Mouse (Mus musculus) embryonic facial prominence, embryonic 14.5 days (tissue): ENCODE measurements around the gene Gpr68. TPM values are rescaled to one million over a fixed set of nuclear protein-coding genes. Genes with fewer than 3 reads are reported as not detected.

Experiments
- ATAC-seq: fragments of 200-750 bp; cut with Nextera tagmentation; 2 replicates; pipeline ENCODE4 v1.8.0; 2017; ENCODE audit warnings: low read depth, moderate number of reproducible peaks, moderate TSS enrichment
- DNase-seq: peaks from one replicate; pipeline ENCODE4 v3.0.0-alpha.2; 2015; ENCODE audit warnings: low spot score
- H3K27ac ChIP-seq: fragments of 300-500 bp; sonication (generic); replicated peaks from 2 replicates; pipeline ENCODE4 v1.5.1; 2014; ENCODE audit warnings: low read depth, mild to moderate bottlenecking, low read length, moderate library complexity
- H3K27me3 ChIP-seq: fragments of 300-500 bp; sonication (generic); replicated peaks from 2 replicates; pipeline ENCODE4 v1.6.1; 2014; ENCODE audit warnings: low read length; ENCODE audit not compliant: control insufficient read depth, insufficient read depth
- H3K36me3 ChIP-seq: fragments of 300-500 bp; sonication (generic); 2 replicates; pipeline ENCODE4 v1.6.1; 2014; ENCODE audit warnings: low read length, mixed read lengths; ENCODE audit not compliant: control insufficient read depth, insufficient read depth
- H3K4me1 ChIP-seq: fragments of 300-500 bp; sonication (generic); 2 replicates; pipeline ENCODE4 v1.6.1; 2014; ENCODE audit warnings: antibody characterized with exemption, low read length; ENCODE audit not compliant: control insufficient read depth, insufficient read depth
- H3K4me2 ChIP-seq: fragments of 300-500 bp; sonication (generic); 2 replicates; pipeline ENCODE4 v1.6.1; 2014; ENCODE audit warnings: low read depth, mild to moderate bottlenecking, low read length, moderate library complexity, mixed read lengths
- H3K4me3 ChIP-seq: fragments of 300-500 bp; sonication (generic); 2 replicates; pipeline ENCODE4 v1.5.1; 2014; ENCODE audit warnings: low read depth, mild to moderate bottlenecking, low read length
- H3K9ac ChIP-seq: fragments of 300-500 bp; sonication (generic); 2 replicates; pipeline ENCODE4 v1.6.1; 2014; ENCODE audit warnings: low read depth, mild to moderate bottlenecking, low read length, moderate library complexity, mixed read lengths
- H3K9me3 ChIP-seq: fragments of 300-500 bp; sonication (generic); 2 replicates; pipeline ENCODE4 v1.6.1; 2016; ENCODE audit warnings: low read length; ENCODE audit not compliant: control insufficient read depth
- WGBS: fragments of 180-500 bp; shearing (Covaris S2); extraction: QIAGEN DNeasy Blood & Tissue Kit; methylation state at CpG from one replicate; pipeline ENCODE4 v1.1.7; 2014; 5-methylcytosine and 5-hydroxymethylcytosine counted together
- polyA plus RNA-seq: library from polyadenylated mRNA; unstranded; fragments of >200 nt; fragmentation: Nextera tagmentation; extraction: Ambion mirVana; gene quantifications from 2 replicates; pipeline ENCODE4 v1.2.1, GENCODE M21; 2014

Gpr68 gene
- polyA plus RNA-seq, 1 experiment from 2014 or later: 0.46 TPM

DNA sequence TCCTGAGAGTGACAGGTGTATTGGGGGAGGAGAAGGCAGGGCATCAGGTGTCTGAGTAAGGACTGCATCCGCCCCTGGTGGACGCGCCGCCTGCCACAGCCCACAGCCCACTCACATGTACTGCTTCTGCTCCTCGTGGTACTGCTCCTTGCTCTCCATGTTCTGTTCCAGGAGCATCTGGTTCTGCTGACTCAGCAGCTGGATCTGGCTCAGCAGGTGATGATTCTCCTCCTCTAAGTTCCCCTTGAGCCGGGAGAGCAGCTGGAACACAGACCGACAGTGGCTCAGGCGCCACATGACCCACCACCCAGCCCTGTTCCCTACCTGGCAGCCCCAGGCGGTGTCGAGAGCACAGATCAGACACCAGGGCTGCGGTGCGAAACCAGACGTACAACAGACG, 23.7 kb upstream of the Gpr68 start:
- no peaks in the 10 kb centered on the region for H3K9me3 ChIP-seq
- peaks cover 6% of the 10 kb centered on the region; the same call in 1 of the 2 replicates for H3K36me3 ChIP-seq
- 90% methylated on average over 14 of the region's 14 CpGs for WGBS
- DNase-seq (no peak), ATAC-seq (no peak)
- no peak overlapping the region for H3K9ac ChIP-seq
- H3K4me2 ChIP-seq: no peak overlapping the region
- no peak overlapping the region for H3K27ac ChIP-seq
- H3K4me1 ChIP-seq: no peaks in the 10 kb centered on the region
- H3K4me3 ChIP-seq: no peak overlapping the region
- no peaks in the 10 kb centered on the region for H3K27me3 ChIP-seq

DNA sequence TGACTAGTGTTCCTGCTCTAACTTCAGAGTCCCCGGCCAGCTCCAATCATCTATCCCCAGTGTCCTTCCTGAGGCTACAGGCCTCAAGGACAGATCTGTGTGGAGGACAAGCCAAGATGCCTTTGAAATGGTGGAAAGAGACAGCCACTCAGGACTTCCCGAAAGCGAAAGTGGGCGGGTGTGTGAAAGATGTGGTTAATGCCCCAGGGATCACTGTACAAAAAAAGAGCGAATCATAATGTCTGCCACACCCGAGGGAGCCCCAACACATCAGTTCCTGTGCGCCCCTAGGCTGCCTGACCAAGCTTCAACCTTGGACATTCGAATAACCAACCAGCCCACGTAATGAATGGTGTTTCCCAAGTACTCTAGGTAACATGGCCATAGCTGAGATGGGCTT, 20.3 kb upstream of the Gpr68 start:
- Histone ChIP-seq H3K4me1 (no peaks in the 10 kb centered on the region), H3K4me2 (no peak overlapping the region), H3K36me3 (peaks cover 6% of the 10 kb centered on the region; the same call in 1 of the 2 replicates), H3K9ac (no peak overlapping the region), H3K4me3 (no peak overlapping the region), H3K9me3 (no peaks in the 10 kb centered on the region), H3K27ac (no peak overlapping the region), H3K27me3 (no peaks in the 10 kb centered on the region)
- whole genome bisulfite sequencing: 82% methylated on average over 9 of the region's 9 CpGs
- DNase-seq (no peak), ATAC-seq (no peak)

DNA sequence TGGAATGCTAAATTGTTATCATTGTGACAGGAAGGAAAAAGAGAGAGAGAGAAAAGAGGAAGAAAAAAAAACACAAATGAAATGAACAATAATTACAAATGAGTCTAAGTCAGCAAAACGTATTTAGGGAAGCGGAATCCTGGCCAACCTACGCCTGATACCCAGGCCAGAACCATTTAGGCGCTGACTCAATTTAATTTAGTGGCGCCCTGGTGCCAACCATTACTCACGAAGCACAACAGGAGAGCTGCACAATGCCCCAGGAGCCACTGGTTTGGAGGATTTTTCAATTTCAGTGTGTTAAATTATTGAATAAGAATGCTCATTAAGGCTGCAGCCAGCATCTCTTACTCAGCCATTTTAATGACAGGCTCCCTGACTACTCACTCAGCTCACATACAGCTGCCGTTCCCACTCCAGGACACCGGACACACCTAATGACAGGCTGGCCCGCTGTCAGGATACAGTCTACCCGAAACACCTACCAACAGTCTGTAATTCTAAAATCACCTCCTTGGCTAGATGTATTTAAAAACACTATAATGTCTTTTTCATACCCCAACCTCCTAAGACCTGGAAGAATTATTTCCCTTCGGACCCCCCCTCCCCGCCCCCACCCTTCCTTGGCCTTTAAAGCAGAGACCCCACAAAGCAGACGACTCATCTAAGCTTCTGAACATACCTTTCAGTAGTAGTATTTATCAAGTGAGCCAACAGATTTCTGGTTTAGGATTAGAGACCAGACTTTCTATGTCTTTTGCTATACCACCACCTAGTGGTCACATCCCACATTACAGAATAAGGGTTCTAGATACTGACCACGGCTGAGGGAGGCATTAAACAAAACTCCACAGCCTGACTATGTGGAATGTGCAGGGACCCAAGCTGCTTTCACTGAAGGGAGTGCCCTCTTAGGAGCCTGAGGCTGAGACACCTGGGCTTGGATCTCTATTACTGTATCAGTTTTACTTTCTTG, 17.9 kb upstream of the Gpr68 start:
- Histone ChIP-seq H3K4me3 (no peak overlapping the region), H3K9me3 (no peaks in the 10 kb centered on the region), H3K36me3 (peaks cover 6% of the 10 kb centered on the region; the same call in 1 of the 2 replicates), H3K9ac (no peak overlapping the region), H3K27ac (no peak overlapping the region), H3K4me2 (no peak overlapping the region), H3K4me1 (no peaks in the 10 kb centered on the region), H3K27me3 (no peaks in the 10 kb centered on the region)
- peak; percentile 87 for DNase-seq
- 68% methylated on average over 14 of the region's 14 CpGs for WGBS
- ATAC-seq: peak; percentile 71; the same call in 1 of the 2 replicates

DNA sequence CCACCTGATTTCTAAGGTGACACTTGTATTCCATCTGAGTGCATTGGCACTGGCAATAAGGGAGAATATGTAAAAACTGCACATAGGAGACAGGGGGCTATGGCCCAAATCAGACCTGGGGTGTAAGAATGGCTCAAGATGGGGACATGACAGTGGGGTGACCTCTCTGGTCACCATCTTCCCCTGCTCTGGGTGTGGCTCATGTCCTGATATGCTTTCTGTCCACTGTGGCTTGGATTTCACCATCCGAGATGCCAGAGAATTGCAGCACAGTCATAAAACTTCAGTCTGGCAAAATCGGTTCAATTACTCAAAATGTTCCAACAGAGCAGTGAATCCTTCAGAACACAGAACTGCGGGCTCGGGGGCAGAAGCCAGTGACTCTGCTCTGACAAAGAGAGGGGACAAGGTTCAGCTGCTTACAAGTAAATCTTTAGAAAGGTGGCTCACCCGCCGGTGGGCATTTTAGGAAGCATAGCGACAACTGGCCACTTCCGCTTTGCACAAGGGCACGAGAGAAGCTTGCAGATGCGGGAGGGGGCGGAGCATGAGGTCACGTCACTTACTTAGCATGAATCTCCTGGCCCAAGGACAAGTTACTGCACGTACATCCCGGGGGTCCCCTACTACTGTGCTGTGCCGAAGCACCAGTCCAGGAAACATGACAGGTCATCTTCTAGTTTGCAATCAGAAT, 16.8 kb upstream of the Gpr68 start:
- WGBS: 84% methylated on average over 15 of the region's 15 CpGs
- no peak overlapping the region for H3K9ac ChIP-seq
- no peak overlapping the region for H3K27ac ChIP-seq
- no peak overlapping the region for H3K4me3 ChIP-seq
- no peaks in the 10 kb centered on the region for H3K27me3 ChIP-seq
- H3K9me3 ChIP-seq: no peaks in the 10 kb centered on the region
- H3K36me3 ChIP-seq: peaks cover 6% of the 10 kb centered on the region; the same call in 1 of the 2 replicates
- DNase-seq: no peak
- H3K4me1 ChIP-seq: no peaks in the 10 kb centered on the region
- no peak overlapping the region for H3K4me2 ChIP-seq
- ATAC-seq: no peak

DNA sequence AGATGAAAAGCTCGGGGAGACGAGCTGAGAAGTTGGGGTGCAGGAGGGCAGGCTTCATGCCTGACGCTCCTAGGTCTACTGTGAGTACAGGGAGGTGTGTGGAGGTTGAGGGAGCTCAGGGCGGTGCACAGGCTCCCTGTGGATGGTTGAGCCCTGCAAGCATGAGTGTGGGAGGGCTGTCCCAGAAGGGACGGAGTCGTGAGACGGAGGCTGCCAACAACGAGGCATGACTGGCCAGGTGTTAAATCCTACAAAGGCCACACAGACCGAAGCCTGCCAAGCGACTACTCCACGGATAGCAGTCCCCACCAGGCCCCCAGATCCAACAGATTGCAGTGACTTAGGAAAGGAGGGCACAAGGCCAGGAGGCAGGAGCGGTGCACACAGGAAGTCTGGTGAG, 2.7 kb upstream of the Gpr68 start:
- Histone ChIP-seq H3K4me3 (no peak overlapping the region), H3K9me3 (no peaks in the 10 kb centered on the region), H3K36me3 (no peaks in the 10 kb centered on the region), H3K9ac (no peak overlapping the region), H3K4me2 (no peak overlapping the region), H3K4me1 (peaks cover 4% of the 10 kb centered on the region; the same call in 1 of the 2 replicates), H3K27ac (no peak overlapping the region), H3K27me3 (peaks cover 22% of the 10 kb centered on the region)
- DNase-seq: no peak
- ATAC-seq: no peak
- WGBS: 83% methylated on average over 12 of the region's 12 CpGs

DNA sequence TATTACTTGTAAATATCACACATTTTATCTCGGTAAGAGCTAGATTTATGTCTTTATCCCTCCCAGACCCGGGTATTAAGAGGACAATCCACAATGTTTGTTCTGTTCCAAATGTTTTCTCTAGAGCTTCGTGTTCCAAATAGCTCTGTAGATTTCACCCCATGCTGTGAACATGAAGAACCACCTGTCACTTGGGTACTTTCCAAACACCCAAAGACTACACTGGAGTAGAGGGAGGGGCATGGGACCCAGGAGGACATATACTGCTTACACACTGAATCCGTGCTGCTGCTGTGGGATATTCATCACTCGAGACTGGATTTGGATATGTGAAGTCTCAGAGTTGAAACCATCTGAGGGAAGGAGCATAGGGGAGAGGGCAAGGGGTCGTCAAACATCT, 1.8 kb upstream of the Gpr68 start:
- ATAC-seq: no peak
- H3K27me3 ChIP-seq: peaks cover 22% of the 10 kb centered on the region
- no peak overlapping the region for H3K9ac ChIP-seq
- H3K4me3 ChIP-seq: no peak overlapping the region
- no peaks in the 10 kb centered on the region for H3K9me3 ChIP-seq
- WGBS: 71% methylated on average over 6 of the region's 6 CpGs
- peaks cover 4% of the 10 kb centered on the region; the same call in 1 of the 2 replicates for H3K4me1 ChIP-seq
- no peak overlapping the region for H3K4me2 ChIP-seq
- H3K27ac ChIP-seq: no peak overlapping the region
- H3K36me3 ChIP-seq: no peaks in the 10 kb centered on the region
- DNase-seq: no peak

DNA sequence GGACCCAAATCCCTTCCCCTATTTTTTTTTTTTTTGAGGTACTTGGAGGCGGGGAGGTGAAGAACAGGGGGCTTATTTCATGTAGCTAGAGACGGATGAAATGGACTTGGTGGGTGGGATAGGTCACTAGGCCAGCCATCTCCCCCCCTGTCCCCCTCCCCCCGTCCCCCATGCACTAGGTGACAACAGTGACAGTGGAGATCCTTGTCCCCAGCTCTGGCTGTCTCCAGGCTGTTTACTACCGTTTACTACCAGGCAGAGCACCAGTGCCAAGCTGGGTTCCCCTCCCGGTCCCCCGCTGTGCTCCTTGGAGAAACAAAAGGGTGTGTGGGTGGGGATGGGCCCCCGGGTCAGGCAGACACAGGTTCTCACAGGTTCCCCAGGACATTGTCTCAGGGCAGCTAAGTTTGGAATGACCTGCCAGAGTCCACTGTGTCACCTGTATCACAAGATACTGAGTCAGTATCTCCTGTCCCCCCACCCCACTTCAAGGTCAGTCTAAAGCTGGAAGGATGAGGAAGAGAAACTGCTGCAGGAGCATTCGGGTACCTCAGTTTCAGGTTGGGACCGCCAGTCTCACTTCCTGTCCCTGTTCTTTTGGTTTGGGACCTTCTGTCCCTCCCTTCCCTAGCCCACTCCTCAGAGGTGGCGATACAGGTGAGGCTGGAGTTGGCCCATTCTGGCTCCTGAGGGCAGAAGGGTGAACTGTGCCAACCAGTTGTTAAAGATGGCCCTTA, 468 bp upstream of the Gpr68 start:
- Histone ChIP-seq H3K27me3 (peaks cover 22% of the 10 kb centered on the region), H3K27ac (no peak overlapping the region), H3K4me3 (peak overlapping the region; percentile 43), H3K9ac (peak overlapping the region; percentile 57; the same call in 1 of the 2 replicates), H3K4me1 (peaks cover 4% of the 10 kb centered on the region; the same call in 1 of the 2 replicates), H3K4me2 (peak overlapping the region; percentile 73), H3K36me3 (no peaks in the 10 kb centered on the region), H3K9me3 (no peaks in the 10 kb centered on the region)
- DNase-seq (no peak), ATAC-seq (no peak)
- WGBS: 31% methylated on average over 7 of the region's 10 CpGs

DNA sequence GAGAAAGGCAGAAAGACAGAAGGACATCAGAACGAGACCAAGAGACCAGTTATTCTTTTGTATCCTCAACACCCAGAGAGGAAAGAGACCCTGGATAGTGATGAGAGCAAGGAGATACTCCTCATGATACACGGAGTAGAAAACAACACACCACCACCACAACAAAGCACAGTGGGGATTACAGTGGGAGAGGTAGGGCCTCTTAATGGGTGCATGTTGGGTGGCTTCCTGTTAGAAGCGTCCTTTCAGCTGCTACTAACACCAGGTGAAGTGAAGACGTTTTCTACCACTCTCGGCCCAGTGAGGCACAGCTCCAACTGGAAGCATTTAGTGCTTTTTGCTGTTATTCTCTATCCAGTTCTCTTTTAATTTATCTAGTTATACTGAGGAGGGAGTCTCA, 1.1 kb downstream of the Gpr68 start:
- H3K36me3 ChIP-seq: no peaks in the 10 kb centered on the region
- 84% methylated on average over 5 of the region's 5 CpGs for WGBS
- DNase-seq: no peak
- no peak overlapping the region for H3K4me2 ChIP-seq
- ATAC-seq: no peak
- no peak overlapping the region for H3K9ac ChIP-seq
- no peaks in the 10 kb centered on the region for H3K9me3 ChIP-seq
- H3K27me3 ChIP-seq: peaks cover 22% of the 10 kb centered on the region
- no peak overlapping the region for H3K4me3 ChIP-seq
- peaks cover 4% of the 10 kb centered on the region; the same call in 1 of the 2 replicates for H3K4me1 ChIP-seq
- no peak overlapping the region for H3K27ac ChIP-seq
